2 mouse cellular contexts compared by ENCODE assay signal in genomic region chr4:116725444-116725843, GRCm38 (mm10).
TF ChIP-seq lines count a peak whose summit lies in the region.

No protein-coding gene starts in this region.

TF ChIP-seq in ES-E14, 5 proteins besides CTCF, POLR2A, EP300 and RAD21:
- TF ChIP-seq ZNF384 (IDR thresholded peaks at IDR 0.05; ENCODE audit: low read depth, low read length) = peak; percentile 78
- TF ChIP-seq ZC3H11A (IDR thresholded peaks at IDR 0.05; ENCODE audit: borderline replicate concordance, low read depth, low read length) = no peak
- TF ChIP-seq HCFC1 (IDR thresholded peaks at IDR 0.05; ENCODE audit: borderline replicate concordance, insufficient read depth, low read length) = no peak
- peak; percentile 61 for TF ChIP-seq CHD2 (IDR thresholded peaks at IDR 0.05; ENCODE audit: low read depth, low read length)
- TF ChIP-seq MAFK (IDR thresholded peaks at IDR 0.05; ENCODE audit: insufficient read depth, low read depth, low read length) = no peak
TF ChIP-seq in ES-E14: peak in this region for 2.

TF ChIP-seq in myocyte, 11 proteins besides CTCF, POLR2A, EP300 and RAD21:
- TF ChIP-seq CEBPB (IDR thresholded peaks at IDR 0.05; ENCODE audit: insufficient read depth, poor library complexity, severe bottlenecking) (no peak), REST (IDR thresholded peaks at IDR 0.05; ENCODE audit: insufficient read depth, insufficient read length) (no peak), E2F4 (IDR thresholded peaks at IDR 0.05; ENCODE audit: insufficient read depth) (no peak), MYOD1 (IDR thresholded peaks at IDR 0.05; ENCODE audit: control insufficient read depth in 1 of 3, insufficient read length in 2 of 3, low read depth in 2 of 3) (no peak), TCF12 (IDR thresholded peaks at IDR 0.05; ENCODE audit: insufficient read depth, poor library complexity, severe bottlenecking) (no peak), MYOG (IDR thresholded peaks at IDR 0.05; ENCODE audit: control insufficient read depth in 1 of 3, insufficient read depth in 1 of 3, insufficient read length in 2 of 3, low read depth in 2 of 3) (no peak), MAX (IDR thresholded peaks at IDR 0.05; ENCODE audit: low read depth) (no peak), TCF3 (IDR thresholded peaks at IDR 0.05; ENCODE audit: insufficient read length, low read depth) (no peak), SRF (IDR thresholded peaks at IDR 0.05; ENCODE audit: control insufficient read depth, insufficient read length, low read depth) (no peak), USF1 (IDR thresholded peaks at IDR 0.05; ENCODE audit: low read depth) (no peak), POLR2AphosphoS2 (IDR thresholded peaks at IDR 0.05; ENCODE audit: insufficient read length, low read depth) (no peak)
